Mouse (Mus musculus) myocyte (in vitro differentiated cells): ENCODE results near the gene C1galt1. TPM values are rescaled to one million over a fixed set of nuclear protein-coding genes. Genes with fewer than 3 reads are reported as not detected.

Source experiments
- H3K27me3 ChIP-seq: one replicate; pipeline ENCODE4 v1.6.1; 2011; ENCODE audit not compliant: control insufficient read depth, insufficient read depth, insufficient read length
- H3K36me3 ChIP-seq: one replicate; pipeline ENCODE4 v1.6.1; 2011; ENCODE audit not compliant: control insufficient read depth, insufficient read depth
- H3K4me2 ChIP-seq: one replicate; pipeline ENCODE4 v1.6.1; 2011; ENCODE audit warnings: low read depth, control low read depth
- H3K4me3 ChIP-seq: one replicate; pipeline ENCODE4 v1.5.1; 2011; ENCODE audit warnings: mild to moderate bottlenecking, control low read depth, moderate library complexity
- H3K79me2 ChIP-seq: one replicate; pipeline ENCODE4 v1.6.1; 2011; ENCODE audit not compliant: control insufficient read depth, insufficient read depth
- H3ac ChIP-seq: one replicate; pipeline ENCODE4 v1.6.1; 2011; ENCODE audit not compliant: control insufficient read depth, insufficient read length
- CEBPB ChIP-seq: IDR thresholded peaks from 2 replicates; pipeline ENCODE4 v1.6.1; 2011; ENCODE audit warnings: mild to moderate bottlenecking, moderate library complexity; ENCODE audit not compliant: poor library complexity, insufficient read depth, severe bottlenecking
- E2F4 ChIP-seq: IDR thresholded peaks from one replicate; pipeline ENCODE4 v1.6.1; 2011; ENCODE audit warnings: mild to moderate bottlenecking, control low read depth, moderate library complexity; ENCODE audit not compliant: insufficient read depth
- MAX ChIP-seq: IDR thresholded peaks from one replicate; pipeline ENCODE4 v1.6.1; 2011; ENCODE audit warnings: low read depth, mild to moderate bottlenecking, control low read depth
- MYOD1 ChIP-seq, 3 experiments: IDR thresholded peaks; one replicate each; pipeline ENCODE4 v1.6.1; 2011; ENCODE audit warnings: control low read depth in 2 of 3, low read depth in 2 of 3, mild to moderate bottlenecking in 2 of 3, moderate library complexity in 1 of 3; ENCODE audit not compliant: insufficient read length in 2 of 3, control insufficient read depth in 1 of 3
- MYOG ChIP-seq, 3 experiments: IDR thresholded peaks; one replicate each; pipeline ENCODE4 v1.6.1; 2011; ENCODE audit warnings: control low read depth in 2 of 3, low read depth in 2 of 3, mild to moderate bottlenecking in 2 of 3; ENCODE audit not compliant: insufficient read length in 2 of 3, control insufficient read depth in 1 of 3, insufficient read depth in 1 of 3
- POLR2A ChIP-seq: IDR thresholded peaks from one replicate; pipeline ENCODE4 v1.6.1; 2011; ENCODE audit warnings: low read depth, mild to moderate bottlenecking, control low read depth, moderate library complexity; ENCODE audit not compliant: insufficient read length
- POLR2AphosphoS2 ChIP-seq: IDR thresholded peaks from one replicate; pipeline ENCODE4 v1.6.1; 2011; ENCODE audit warnings: low read depth, control low read depth; ENCODE audit not compliant: insufficient read length
- REST ChIP-seq: IDR thresholded peaks from one replicate; pipeline ENCODE4 v1.6.1; 2011; ENCODE audit warnings: mild to moderate bottlenecking, control low read depth, moderate library complexity; ENCODE audit not compliant: insufficient read depth, insufficient read length
- SRF ChIP-seq: IDR thresholded peaks from one replicate; pipeline ENCODE4 v1.6.1; 2011; ENCODE audit warnings: low read depth; ENCODE audit not compliant: control insufficient read depth, insufficient read length
- TCF12 ChIP-seq: IDR thresholded peaks from one replicate; pipeline ENCODE4 v1.6.1; 2011; ENCODE audit warnings: mild to moderate bottlenecking, control low read depth; ENCODE audit not compliant: poor library complexity, insufficient read depth, severe bottlenecking
- TCF3 ChIP-seq: IDR thresholded peaks from one replicate; pipeline ENCODE4 v1.6.1; 2011; ENCODE audit warnings: low read depth, control low read depth; ENCODE audit not compliant: insufficient read length
- USF1 ChIP-seq: IDR thresholded peaks from one replicate; pipeline ENCODE4 v1.6.1; 2011; ENCODE audit warnings: low read depth, mild to moderate bottlenecking, control low read depth, moderate library complexity
- polyA plus RNA-seq: library from polyadenylated mRNA; unstranded; fragments of >200 nt; fragmentation: generic; extraction: Trizol; gene quantifications from one replicate; pipeline ENCODE4 v1.2.1, GENCODE M21; 2012; ENCODE audit warnings: missing spikeins

Gene C1galt1
- polyA plus RNA-seq, 1 experiment, result 3.4 TPM

- no peak for TF ChIP-seq TCF3
- no peak for TF ChIP-seq MAX
- no peak for TF ChIP-seq POLR2AphosphoS2
- no peak for TF ChIP-seq REST
- no peak for TF ChIP-seq POLR2A
- no peak for TF ChIP-seq CEBPB
- no peak for TF ChIP-seq SRF
- TF ChIP-seq TCF12, result no peak
- TF ChIP-seq USF1, result no peak
- TF ChIP-seq MYOG (IDR thresholded peaks at IDR 0.05; ENCODE audit: control insufficient read depth in 1 of 3, insufficient read depth in 1 of 3, insufficient read length in 2 of 3, low read depth in 2 of 3), result no peak
- no peak for TF ChIP-seq MYOD1 (IDR thresholded peaks at IDR 0.05; ENCODE audit: control insufficient read depth in 1 of 3, insufficient read length in 2 of 3, low read depth in 2 of 3)
- TF ChIP-seq E2F4, result no peak
- Histone ChIP-seq H3K36me3 (no peaks in the 10 kb centered on the region), H3K4me3 (no peak overlapping the region), H3K4me2 (peak overlapping the region; percentile 53), H3K79me2 (peaks cover 62% of the 10 kb centered on the region), H3ac (no peak overlapping the region), H3K27me3 (no peaks in the 10 kb centered on the region)
Measured at GRCm38 (mm10) chr6:7848714-7849113, 4.1 kb downstream of the C1galt1 start.

GRCm38 (mm10) chr6:7851036-7851435 is 6.4 kb downstream of the C1galt1 start:
- Histone ChIP-seq H3K4me2 (no peak overlapping the region), H3K27me3 (no peaks in the 10 kb centered on the region), H3K79me2 (peaks cover 76% of the 10 kb centered on the region), H3ac (no peak overlapping the region), H3K4me3 (no peak overlapping the region), H3K36me3 (no peaks in the 10 kb centered on the region)
- no peak for TF ChIP-seq POLR2A
- TF ChIP-seq TCF12, result no peak
- TF ChIP-seq CEBPB, result no peak
- no peak for TF ChIP-seq SRF
- TF ChIP-seq TCF3, result no peak
- TF ChIP-seq MAX, result no peak
- TF ChIP-seq E2F4, result no peak
- TF ChIP-seq MYOG (IDR thresholded peaks at IDR 0.05; ENCODE audit: control insufficient read depth in 1 of 3, insufficient read depth in 1 of 3, insufficient read length in 2 of 3, low read depth in 2 of 3), result no peak
- TF ChIP-seq REST, result no peak
- TF ChIP-seq MYOD1 (IDR thresholded peaks at IDR 0.05; ENCODE audit: control insufficient read depth in 1 of 3, insufficient read length in 2 of 3, low read depth in 2 of 3), result no peak
- TF ChIP-seq USF1, result no peak

- H3K27me3 ChIP-seq, result no peaks in the 10 kb centered on the region
- H3K36me3 ChIP-seq, result no peaks in the 10 kb centered on the region
- H3K4me3 ChIP-seq, result no peak overlapping the region
- TF ChIP-seq USF1 (no peak), POLR2AphosphoS2 (no peak), CEBPB (no peak), E2F4 (no peak), MYOD1 (IDR thresholded peaks at IDR 0.05; ENCODE audit: control insufficient read depth in 1 of 3, insufficient read length in 2 of 3, low read depth in 2 of 3) (no peak), TCF12 (no peak), MAX (no peak), POLR2A (no peak)
- no peak overlapping the region for H3K4me2 ChIP-seq
- H3ac ChIP-seq, result no peak overlapping the region
- H3K79me2 ChIP-seq, result peaks cover 75% of the 10 kb centered on the region
Measured at GRCm38 (mm10) chr6:7852919-7853318, 8.3 kb downstream of the C1galt1 start.

GRCm38 (mm10) chr6:7853461-7853860 is 8.8 kb downstream of the C1galt1 start:
- no peaks in the 10 kb centered on the region for H3K27me3 ChIP-seq
- peaks cover 70% of the 10 kb centered on the region for H3K79me2 ChIP-seq
- TF ChIP-seq USF1, result no peak
- no peak for TF ChIP-seq MYOG (IDR thresholded peaks at IDR 0.05; ENCODE audit: control insufficient read depth in 1 of 3, insufficient read depth in 1 of 3, insufficient read length in 2 of 3, low read depth in 2 of 3)
- no peak for TF ChIP-seq E2F4
- TF ChIP-seq REST, result no peak
- no peak for TF ChIP-seq TCF3
- no peak for TF ChIP-seq POLR2AphosphoS2
- no peak for TF ChIP-seq POLR2A
- no peak for TF ChIP-seq SRF
- no peak for TF ChIP-seq TCF12
- TF ChIP-seq MYOD1 (IDR thresholded peaks at IDR 0.05; ENCODE audit: control insufficient read depth in 1 of 3, insufficient read length in 2 of 3, low read depth in 2 of 3), result no peak
- no peak for TF ChIP-seq MAX
- H3K4me2 ChIP-seq, result no peak overlapping the region
- no peak overlapping the region for H3K4me3 ChIP-seq
- no peak overlapping the region for H3ac ChIP-seq
- no peaks in the 10 kb centered on the region for H3K36me3 ChIP-seq

GRCm38 (mm10) chr6:7856682-7857290 is 12.1 kb downstream of the C1galt1 start:
- H3K36me3 ChIP-seq, result no peaks in the 10 kb centered on the region
- no peak overlapping the region for H3ac ChIP-seq
- peaks cover 49% of the 10 kb centered on the region for H3K79me2 ChIP-seq
- H3K4me3 ChIP-seq, result no peak overlapping the region
- H3K4me2 ChIP-seq, result no peak overlapping the region
- H3K27me3 ChIP-seq, result no peaks in the 10 kb centered on the region
- TF ChIP-seq MYOD1 (IDR thresholded peaks at IDR 0.05; ENCODE audit: control insufficient read depth in 1 of 3, insufficient read length in 2 of 3, low read depth in 2 of 3) (no peak), REST (no peak), TCF3 (no peak), SRF (no peak), MAX (no peak), TCF12 (no peak), POLR2A (no peak), E2F4 (no peak), USF1 (no peak), CEBPB (no peak), POLR2AphosphoS2 (no peak)
